Mouse (Mus musculus): ENCODE results near the gene Bco2.

Gene Bco2

GRCm38 (mm10) chr9:50561145-50561917 is 6.3 kb upstream of the Bco2 start, which contains the start of gene Tex12:
Gene Tex12, minus strand, starts transcription at chr9:50561325.
- no peak for DNase-seq (ENCODE audit: low spot score in 2 of 2)

GRCm38 (mm10) chr9:50554241-50555093 is 514 bp downstream of the Bco2 start, which contains the start of gene Il18:
Gene Il18, plus strand, starts transcription at chr9:50554827.
- peak in 1 of 2 experiments; percentile 21 for DNase-seq (ENCODE audit: low spot score in 2 of 2)

GRCm38 (mm10) chr9:50553547-50553946 is 1.4 kb downstream of the Bco2 start:
- DNase-seq (ENCODE audit: low spot score in 2 of 2), result no peak

GRCm38 (mm10) chr9:50552206-50552605 is 2.8 kb downstream of the Bco2 start:
- no peak for DNase-seq (ENCODE audit: low spot score in 2 of 2)

- DNase-seq (ENCODE audit: low spot score in 2 of 2), result no peak
These were observed 6.0 kb downstream of the Bco2 start for GRCm38 (mm10) chr9:50548936-50549335.

GRCm38 (mm10) chr9:50547859-50548478 is 7.0 kb downstream of the Bco2 start:
- DNase-seq (ENCODE audit: low spot score in 2 of 2), result no peak

GRCm38 (mm10) chr9:50542401-50542800 is 12.6 kb downstream of the Bco2 start:
- DNase-seq (ENCODE audit: low spot score in 2 of 2), result no peak

- no peak for DNase-seq (ENCODE audit: low spot score in 2 of 2)
These were observed 14.8 kb downstream of the Bco2 start for GRCm38 (mm10) chr9:50540170-50540569.

GRCm38 (mm10) chr9:50537295-50537694 is 17.7 kb downstream of the Bco2 start:
- DNase-seq (ENCODE audit: low spot score in 2 of 2), result no peak

GRCm38 (mm10) chr9:50536603-50537135 is 18.3 kb downstream of the Bco2 start:
- DNase-seq (ENCODE audit: low spot score in 2 of 2), result no peak

- DNase-seq (ENCODE audit: low spot score in 2 of 2), result no peak
These were observed 19.1 kb downstream of the Bco2 start for GRCm38 (mm10) chr9:50535930-50536329.

- DNase-seq (ENCODE audit: low spot score in 2 of 2), result no peak
These were observed 21.2 kb downstream of the Bco2 start for GRCm38 (mm10) chr9:50533791-50534190.

- no peak for DNase-seq (ENCODE audit: low spot score in 2 of 2)
These were observed 21.7 kb downstream of the Bco2 start for GRCm38 (mm10) chr9:50533328-50533727.

GRCm38 (mm10) chr9:50530890-50531289 is 24.1 kb downstream of the Bco2 start:
- DNase-seq (ENCODE audit: low spot score in 2 of 2), result peak in 1 of 2 experiments; percentile 21

GRCm38 (mm10) chr9:50528293-50528892 is 26.6 kb downstream of the Bco2 start, which contains the start of gene Pts:
Gene Pts, minus strand, starts transcription at chr9:50528724.
- DNase-seq (ENCODE audit: low spot score in 2 of 2), result peak; percentile 92 to 97

GRCm38 (mm10) chr9:50527860-50528259 is 27.1 kb downstream of the Bco2 start:
- DNase-seq (ENCODE audit: low spot score in 2 of 2), result no peak

GRCm38 (mm10) chr9:50525585-50525984 is 29.4 kb downstream of the Bco2 start:
- no peak for DNase-seq (ENCODE audit: low spot score in 2 of 2)

- no peak for DNase-seq (ENCODE audit: low spot score in 2 of 2)
These were observed 30.0 kb downstream of the Bco2 start for GRCm38 (mm10) chr9:50524936-50525335.

- DNase-seq (ENCODE audit: low spot score in 2 of 2), result no peak
These were observed 32.4 kb downstream of the Bco2 start for GRCm38 (mm10) chr9:50522574-50522973.

GRCm38 (mm10) chr9:50521562-50521961 is 33.4 kb downstream of the Bco2 start:
- no peak for DNase-seq (ENCODE audit: low spot score in 2 of 2)

GRCm38 (mm10) chr9:50520748-50521147 is 34.2 kb downstream of the Bco2 start:
- no peak for DNase-seq (ENCODE audit: low spot score in 2 of 2)
